Mouse (Mus musculus): ENCODE results near the gene Smim15. TPM values are rescaled to one million over a fixed set of nuclear protein-coding genes. Genes with fewer than 3 reads are reported as not detected.
A peak's percentile ranks its signal among the peaks of the same experiment; 100 is the strongest.

The Smim15 gene
- polyA plus RNA-seq (2014; fragmentation: Nextera tagmentation; extraction: Ambion mirVana) = 59.0 and 63.0 TPM in 2 replicates

- whole genome bisulfite sequencing = under 1% methylated on average over 71 of the region's 71 CpGs
- Histone ChIP-seq H3K4me3 (ENCODE audit: low read depth, low read length) (peak within 1 kb of the TSS; percentile 77), H3K9ac (ENCODE audit: low read length) (peak within 1 kb of the TSS; percentile 69), H3K4me1 (replicated peaks; ENCODE audit: control insufficient read depth, insufficient read depth, low read length) (peaks cover 7% of the 10 kb centered on the region), H3K36me3 (ENCODE audit: control insufficient read depth, insufficient read depth, low read length) (no peaks in the 10 kb centered on the region; the same call in 1 of the 2 replicates), H3K4me2 (ENCODE audit: low read depth, low read length, severe bottlenecking) (peak within 1 kb of the TSS; percentile 83), H3K27me3 (ENCODE audit: control insufficient read depth, insufficient read depth, low read length) (no peaks in the 10 kb centered on the region), H3K27ac (ENCODE audit: low read depth, low read length) (peak within 1 kb of the TSS; percentile 68), H3K9me3 (ENCODE audit: control insufficient read depth, low read length) (no peaks in the 10 kb centered on the region)
- ATAC-seq (replicated peaks; ENCODE audit: low FRiP score) (peak; percentile 96), DNase-seq (ENCODE audit: low spot score) (peak; percentile 94)
Measured at GRCm38 (mm10) chr13:108044222-108044941, at the start of gene Smim15. Gene Smim15, plus strand, starts transcription at chr13:108044446.

GRCm38 (mm10) chr13:107995211-107995610, 49.0 kb upstream of the Smim15 start:
- no peak for DNase-seq (ENCODE audit: low spot score)
- H3K4me3 ChIP-seq (ENCODE audit: low read depth, low read length) = no peak overlapping the region
- WGBS = 55% methylated on average over 7 of the region's 7 CpGs

GRCm38 (mm10) chr13:107996301-107996700, 47.9 kb upstream of the Smim15 start:
- Histone ChIP-seq H3K36me3 (ENCODE audit: control insufficient read depth, insufficient read depth, low read length) (no peaks in the 10 kb centered on the region), H3K4me3 (ENCODE audit: low read depth, low read length) (no peak overlapping the region), H3K4me1 (replicated peaks; ENCODE audit: control insufficient read depth, insufficient read depth, low read length) (no peaks in the 10 kb centered on the region), H3K9me3 (ENCODE audit: control insufficient read depth, low read length) (no peaks in the 10 kb centered on the region), H3K27me3 (ENCODE audit: control insufficient read depth, insufficient read depth, low read length) (no peaks in the 10 kb centered on the region), H3K4me2 (ENCODE audit: low read depth, low read length, severe bottlenecking) (no peak overlapping the region), H3K27ac (ENCODE audit: low read depth, low read length) (no peak overlapping the region), H3K9ac (ENCODE audit: low read length) (no peak overlapping the region)
- no peak for ATAC-seq (replicated peaks; ENCODE audit: low FRiP score)
- no peak for DNase-seq (ENCODE audit: low spot score)
- 92% methylated on average over 3 of the region's 3 CpGs for WGBS

More at GRCm38 (mm10) chr13:107995211-107995610, 49.0 kb upstream of the Smim15 start:
- H3K27ac ChIP-seq (ENCODE audit: low read depth, low read length) = no peak overlapping the region
- no peaks in the 10 kb centered on the region for H3K9me3 ChIP-seq (ENCODE audit: control insufficient read depth, low read length)
- no peak overlapping the region for H3K9ac ChIP-seq (ENCODE audit: low read length)
- no peaks in the 10 kb centered on the region for H3K4me1 ChIP-seq (replicated peaks; ENCODE audit: control insufficient read depth, insufficient read depth, low read length)
- H3K36me3 ChIP-seq (ENCODE audit: control insufficient read depth, insufficient read depth, low read length) = no peaks in the 10 kb centered on the region
- ATAC-seq (replicated peaks; ENCODE audit: low FRiP score) = no peak
- no peak overlapping the region for H3K4me2 ChIP-seq (ENCODE audit: low read depth, low read length, severe bottlenecking)
- H3K27me3 ChIP-seq (ENCODE audit: control insufficient read depth, insufficient read depth, low read length) = no peaks in the 10 kb centered on the region

GRCm38 (mm10) chr13:108007861-108008260, 36.4 kb upstream of the Smim15 start:
- DNase-seq (ENCODE audit: low spot score) = no peak
- 81% methylated on average over 4 of the region's 4 CpGs for WGBS

GRCm38 (mm10) chr13:108013110-108013509, 31.1 kb upstream of the Smim15 start:
- no peaks in the 10 kb centered on the region for H3K36me3 ChIP-seq (ENCODE audit: control insufficient read depth, insufficient read depth, low read length)
- no peak overlapping the region for H3K9ac ChIP-seq (ENCODE audit: low read length)
- no peak overlapping the region for H3K4me2 ChIP-seq (ENCODE audit: low read depth, low read length, severe bottlenecking)
- ATAC-seq (replicated peaks; ENCODE audit: low FRiP score) (no peak), DNase-seq (ENCODE audit: low spot score) (no peak)
- no peaks in the 10 kb centered on the region; the same call in 1 of the 2 replicates for H3K9me3 ChIP-seq (ENCODE audit: control insufficient read depth, low read length)
- WGBS = 91% methylated on average over 8 of the region's 8 CpGs
- no peaks in the 10 kb centered on the region for H3K4me1 ChIP-seq (replicated peaks; ENCODE audit: control insufficient read depth, insufficient read depth, low read length)
- H3K27ac ChIP-seq (ENCODE audit: low read depth, low read length) = no peak overlapping the region
- no peak overlapping the region for H3K4me3 ChIP-seq (ENCODE audit: low read depth, low read length)
- H3K27me3 ChIP-seq (ENCODE audit: control insufficient read depth, insufficient read depth, low read length) = no peaks in the 10 kb centered on the region

More at GRCm38 (mm10) chr13:108007861-108008260, 36.4 kb upstream of the Smim15 start:
- Histone ChIP-seq H3K9me3 (ENCODE audit: control insufficient read depth, low read length) (no peaks in the 10 kb centered on the region; the same call in 1 of the 2 replicates), H3K9ac (ENCODE audit: low read length) (no peak overlapping the region), H3K36me3 (ENCODE audit: control insufficient read depth, insufficient read depth, low read length) (no peaks in the 10 kb centered on the region), H3K4me3 (ENCODE audit: low read depth, low read length) (no peak overlapping the region), H3K27me3 (ENCODE audit: control insufficient read depth, insufficient read depth, low read length) (no peaks in the 10 kb centered on the region), H3K4me2 (ENCODE audit: low read depth, low read length, severe bottlenecking) (no peak overlapping the region), H3K4me1 (replicated peaks; ENCODE audit: control insufficient read depth, insufficient read depth, low read length) (no peaks in the 10 kb centered on the region), H3K27ac (ENCODE audit: low read depth, low read length) (no peak overlapping the region)
- no peak for ATAC-seq (replicated peaks; ENCODE audit: low FRiP score)

DNA sequence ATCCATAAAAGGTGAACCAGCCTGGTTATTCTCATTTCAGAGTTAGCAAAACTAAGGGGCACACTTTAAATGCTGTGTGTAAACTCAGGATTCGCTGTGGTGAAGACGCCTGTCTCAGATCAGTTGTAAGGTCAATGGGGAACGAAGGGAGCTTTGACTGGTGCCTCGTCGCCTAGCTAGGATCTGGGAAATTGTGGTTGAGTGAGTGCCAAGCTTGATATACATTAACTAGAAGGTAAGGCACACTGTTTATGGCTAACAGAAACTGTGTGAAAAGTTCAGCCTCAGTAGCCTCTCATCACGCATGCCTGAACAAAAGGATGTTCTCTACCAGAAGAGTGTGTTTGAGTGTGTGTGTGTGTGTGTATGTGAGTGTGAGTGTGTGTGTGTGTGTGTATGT, 30.4 kb upstream of the Smim15 start:
- no peak overlapping the region for H3K27ac ChIP-seq (ENCODE audit: low read depth, low read length)
- H3K9ac ChIP-seq (ENCODE audit: low read length) = no peak overlapping the region
- DNase-seq (ENCODE audit: low spot score) (no peak), ATAC-seq (replicated peaks; ENCODE audit: low FRiP score) (no peak)
- H3K4me2 ChIP-seq (ENCODE audit: low read depth, low read length, severe bottlenecking) = no peak overlapping the region
- H3K36me3 ChIP-seq (ENCODE audit: control insufficient read depth, insufficient read depth, low read length) = no peaks in the 10 kb centered on the region
- no peaks in the 10 kb centered on the region for H3K4me1 ChIP-seq (replicated peaks; ENCODE audit: control insufficient read depth, insufficient read depth, low read length)
- 95% methylated on average over 6 of the region's 6 CpGs for WGBS
- no peaks in the 10 kb centered on the region for H3K9me3 ChIP-seq (ENCODE audit: control insufficient read depth, low read length)
- H3K4me3 ChIP-seq (ENCODE audit: low read depth, low read length) = no peak overlapping the region
- no peaks in the 10 kb centered on the region for H3K27me3 ChIP-seq (ENCODE audit: control insufficient read depth, insufficient read depth, low read length)

DNA sequence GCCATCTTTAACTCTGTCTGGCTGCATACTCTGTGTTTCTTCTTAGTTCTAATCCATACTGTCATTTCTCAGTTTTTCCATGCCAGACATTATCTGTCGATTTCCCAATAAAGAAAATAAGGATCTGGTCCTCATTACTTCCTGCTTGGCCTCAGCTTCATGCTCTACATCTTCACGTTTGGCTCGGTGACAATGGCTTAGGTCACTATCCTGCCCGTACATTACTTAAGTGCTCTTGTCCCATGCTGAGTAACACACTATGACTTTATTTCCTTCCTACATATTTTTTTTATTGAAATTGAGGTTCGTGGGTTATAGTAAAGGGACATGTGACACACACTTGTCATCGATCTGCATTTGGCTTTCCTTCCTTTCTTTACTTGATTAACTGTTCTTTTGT, 29.1 kb upstream of the Smim15 start:
- Histone ChIP-seq H3K4me3 (ENCODE audit: low read depth, low read length) (no peak overlapping the region), H3K9me3 (ENCODE audit: control insufficient read depth, low read length) (no peaks in the 10 kb centered on the region), H3K36me3 (ENCODE audit: control insufficient read depth, insufficient read depth, low read length) (no peaks in the 10 kb centered on the region), H3K27me3 (ENCODE audit: control insufficient read depth, insufficient read depth, low read length) (no peaks in the 10 kb centered on the region), H3K4me1 (replicated peaks; ENCODE audit: control insufficient read depth, insufficient read depth, low read length) (no peaks in the 10 kb centered on the region), H3K4me2 (ENCODE audit: low read depth, low read length, severe bottlenecking) (no peak overlapping the region), H3K27ac (ENCODE audit: low read depth, low read length) (no peak overlapping the region), H3K9ac (ENCODE audit: low read length) (no peak overlapping the region)
- ATAC-seq (replicated peaks; ENCODE audit: low FRiP score) = no peak
- WGBS = 88% methylated on average over 6 of the region's 6 CpGs
- no peak for DNase-seq (ENCODE audit: low spot score)

GRCm38 (mm10) chr13:108017349-108017748, 26.9 kb upstream of the Smim15 start:
- no peaks in the 10 kb centered on the region for H3K4me1 ChIP-seq (replicated peaks; ENCODE audit: control insufficient read depth, insufficient read depth, low read length)
- H3K9me3 ChIP-seq (ENCODE audit: control insufficient read depth, low read length) = no peaks in the 10 kb centered on the region
- H3K4me2 ChIP-seq (ENCODE audit: low read depth, low read length, severe bottlenecking) = no peak overlapping the region
- no peaks in the 10 kb centered on the region for H3K36me3 ChIP-seq (ENCODE audit: control insufficient read depth, insufficient read depth, low read length)
- H3K9ac ChIP-seq (ENCODE audit: low read length) = no peak overlapping the region
- DNase-seq (ENCODE audit: low spot score) (no peak), ATAC-seq (replicated peaks; ENCODE audit: low FRiP score) (no peak)
- H3K27ac ChIP-seq (ENCODE audit: low read depth, low read length) = no peak overlapping the region
- H3K4me3 ChIP-seq (ENCODE audit: low read depth, low read length) = no peak overlapping the region
- whole genome bisulfite sequencing = 88% methylated on average over 6 of the region's 6 CpGs
- no peaks in the 10 kb centered on the region for H3K27me3 ChIP-seq (ENCODE audit: control insufficient read depth, insufficient read depth, low read length)

GRCm38 (mm10) chr13:108025802-108026201, 18.4 kb upstream of the Smim15 start:
- no peak overlapping the region for H3K27ac ChIP-seq (ENCODE audit: low read depth, low read length)
- no peak overlapping the region for H3K9ac ChIP-seq (ENCODE audit: low read length)
- ATAC-seq (replicated peaks; ENCODE audit: low FRiP score) (no peak), DNase-seq (ENCODE audit: low spot score) (no peak)
- no peaks in the 10 kb centered on the region for H3K9me3 ChIP-seq (ENCODE audit: control insufficient read depth, low read length)
- H3K4me1 ChIP-seq (replicated peaks; ENCODE audit: control insufficient read depth, insufficient read depth, low read length) = no peaks in the 10 kb centered on the region
- no peak overlapping the region for H3K4me2 ChIP-seq (ENCODE audit: low read depth, low read length, severe bottlenecking)
- WGBS = 65% methylated on average over 3 of the region's 3 CpGs
- no peaks in the 10 kb centered on the region for H3K27me3 ChIP-seq (ENCODE audit: control insufficient read depth, insufficient read depth, low read length)
- no peaks in the 10 kb centered on the region for H3K36me3 ChIP-seq (ENCODE audit: control insufficient read depth, insufficient read depth, low read length)
- no peak overlapping the region for H3K4me3 ChIP-seq (ENCODE audit: low read depth, low read length)

Measured in forebrain, embryonic 11.5 days (tissue).